Mouse (Mus musculus): Measurements from ENCODE around the gene Oard1.

The Oard1 gene

GRCm38 (mm10) chr17:48433006-48433655 lies 23.3 kb downstream of the Oard1 start:
- in situ Hi-C loops (cut with MboI; ENCODE audit: low sequenced_read_pairs): no loop called here

GRCm38 (mm10) chr17:48433689-48434330 lies 24.0 kb downstream of the Oard1 start:
- in situ Hi-C loops (cut with MboI; ENCODE audit: low sequenced_read_pairs): no loop called here

- in situ Hi-C loops (cut with MboI; ENCODE audit: low sequenced_read_pairs): no loop called here
These were observed 24.7 kb downstream of the Oard1 start for GRCm38 (mm10) chr17:48434479-48434878.

GRCm38 (mm10) chr17:48436487-48436886 lies 26.7 kb downstream of the Oard1 start:
- in situ Hi-C loops (cut with MboI; ENCODE audit: low sequenced_read_pairs): no loop called here

- in situ Hi-C loops (cut with MboI; ENCODE audit: low sequenced_read_pairs): no loop called here
These were observed 27.7 kb downstream of the Oard1 start for GRCm38 (mm10) chr17:48437421-48437911.

- in situ Hi-C loops (cut with MboI; ENCODE audit: low sequenced_read_pairs): no loop called here
These were observed 33.1 kb downstream of the Oard1 start for GRCm38 (mm10) chr17:48442745-48443457.

GRCm38 (mm10) chr17:48443542-48444145 lies 33.8 kb downstream of the Oard1 start:
- in situ Hi-C loops (cut with MboI; ENCODE audit: low sequenced_read_pairs): no loop called here

GRCm38 (mm10) chr17:48447675-48448074 lies 37.9 kb downstream of the Oard1 start:
- in situ Hi-C loops (cut with MboI; ENCODE audit: low sequenced_read_pairs): no loop called here

- in situ Hi-C loops (cut with MboI; ENCODE audit: low sequenced_read_pairs): no loop called here
These were observed 41.0 kb downstream of the Oard1 start for GRCm38 (mm10) chr17:48450666-48451352.

GRCm38 (mm10) chr17:48451353-48451675 lies 41.5 kb downstream of the Oard1 start, which contains the start of gene Tspo2:
Gene Tspo2, minus strand, starts transcription at chr17:48451522.
- in situ Hi-C loops (cut with MboI; ENCODE audit: low sequenced_read_pairs): no loop called here

- in situ Hi-C loops (cut with MboI; ENCODE audit: low sequenced_read_pairs): no loop called here
These were observed 42.1 kb downstream of the Oard1 start for GRCm38 (mm10) chr17:48451753-48452444.

GRCm38 (mm10) chr17:48453489-48453888 lies 43.7 kb downstream of the Oard1 start:
- in situ Hi-C loops (cut with MboI; ENCODE audit: low sequenced_read_pairs): no loop called here

GRCm38 (mm10) chr17:48454190-48454589 lies 44.4 kb downstream of the Oard1 start:
- in situ Hi-C loops (cut with MboI; ENCODE audit: low sequenced_read_pairs): no loop called here

- in situ Hi-C loops (cut with MboI; ENCODE audit: low sequenced_read_pairs): no loop called here
These were observed 44.9 kb downstream of the Oard1 start, which contains the start of gene Unc5cl for GRCm38 (mm10) chr17:48454688-48455087. Gene Unc5cl, plus strand, starts transcription at chr17:48454901.

- in situ Hi-C loops (cut with MboI; ENCODE audit: low sequenced_read_pairs): no loop called here
These were observed 46.1 kb downstream of the Oard1 start for GRCm38 (mm10) chr17:48455955-48456354.

- in situ Hi-C loops (cut with MboI; ENCODE audit: low sequenced_read_pairs): no loop called here
These were observed 48.3 kb downstream of the Oard1 start for GRCm38 (mm10) chr17:48457971-48458653.

GRCm38 (mm10) chr17:48462096-48462495 lies 52.3 kb downstream of the Oard1 start:
- in situ Hi-C loops (cut with MboI; ENCODE audit: low sequenced_read_pairs): no loop called here

- in situ Hi-C loops (cut with MboI; ENCODE audit: low sequenced_read_pairs): no loop called here
These were observed 53.6 kb downstream of the Oard1 start for GRCm38 (mm10) chr17:48463391-48463790.

All from CH12F3 (cell line).